Mouse (Mus musculus): ENCODE measurements around the gene Castor2.

- TF ChIP-seq POLR2A (IDR thresholded peaks at IDR 0.05; ENCODE audit: low read depth, low read length) (no peak), CTCF (conservative IDR thresholded peaks at IDR 0.05; ENCODE audit: insufficient read depth, insufficient read length, low read depth, low read length) (no peak)
Observed at GRCm38 (mm10) chr5:134118798-134119407, 19.4 kb downstream of the Castor2 start.
